Mouse (Mus musculus) inflammation-experienced regulatory T-cells, adult 16 weeks (primary cell): ENCODE data around the gene Rpl6. TPM values are rescaled to one million over a fixed set of nuclear protein-coding genes. Genes with fewer than 3 reads are reported as not detected.

ENCODE experiments used
- polyA plus RNA-seq: library from polyadenylated mRNA; unstranded; fragments of 100-300 nt; shearing (Covaris generic); gene quantifications from one replicate; pipeline ENCODE4 v1.2.1, GENCODE M21; 2017

Gene Rpl6
- 751 TPM for polyA plus RNA-seq

DNA sequence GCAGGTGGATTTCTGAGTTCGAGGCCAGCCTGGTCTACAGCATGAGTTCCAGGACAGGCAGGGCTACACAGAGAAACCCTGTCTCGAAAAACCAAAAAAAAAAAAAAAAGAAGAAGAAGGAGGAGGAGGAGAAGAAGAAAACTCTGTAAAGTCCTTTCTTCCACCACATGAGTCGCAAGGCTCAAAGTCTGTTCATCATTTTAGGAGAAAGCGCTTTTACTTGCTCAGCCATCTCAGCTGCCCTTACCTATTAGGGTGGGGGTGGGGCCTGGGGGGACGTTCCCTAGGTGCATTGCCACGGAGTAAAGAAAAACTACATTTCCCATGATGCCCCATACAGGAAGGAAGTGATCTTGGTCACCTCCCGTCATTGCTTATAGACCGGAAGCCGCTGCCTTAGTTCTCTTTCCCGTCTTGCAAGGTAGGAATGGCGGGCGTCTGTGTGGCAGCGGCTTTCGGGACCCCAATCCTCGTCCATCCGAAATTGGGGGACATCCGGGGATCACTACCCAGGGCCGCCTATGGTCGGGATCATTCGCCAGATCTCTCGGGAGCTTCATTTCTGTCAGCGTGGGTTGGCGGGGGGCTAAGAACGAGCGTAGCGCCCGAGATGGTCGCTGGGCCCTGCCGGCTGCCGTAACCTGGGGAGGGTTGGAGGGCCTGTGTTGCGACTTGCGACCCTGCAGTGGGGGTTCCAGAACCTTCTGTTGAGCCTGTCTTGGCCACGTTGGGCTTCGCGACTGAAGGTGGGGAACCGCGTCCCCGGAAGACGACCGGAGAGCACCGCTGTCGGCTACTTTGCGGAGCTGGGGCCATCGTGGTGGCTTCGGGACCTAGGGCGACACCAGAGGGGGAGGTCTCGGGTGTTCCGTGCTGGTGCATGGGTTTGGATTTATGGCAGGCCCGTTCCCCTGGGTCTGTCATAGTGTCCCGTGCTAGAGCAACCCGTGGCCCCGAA is at the start of gene Rpl6:
Rpl6 (plus strand) TSS at position 350 of the 958 bp plus-strand sequence.

DNA sequence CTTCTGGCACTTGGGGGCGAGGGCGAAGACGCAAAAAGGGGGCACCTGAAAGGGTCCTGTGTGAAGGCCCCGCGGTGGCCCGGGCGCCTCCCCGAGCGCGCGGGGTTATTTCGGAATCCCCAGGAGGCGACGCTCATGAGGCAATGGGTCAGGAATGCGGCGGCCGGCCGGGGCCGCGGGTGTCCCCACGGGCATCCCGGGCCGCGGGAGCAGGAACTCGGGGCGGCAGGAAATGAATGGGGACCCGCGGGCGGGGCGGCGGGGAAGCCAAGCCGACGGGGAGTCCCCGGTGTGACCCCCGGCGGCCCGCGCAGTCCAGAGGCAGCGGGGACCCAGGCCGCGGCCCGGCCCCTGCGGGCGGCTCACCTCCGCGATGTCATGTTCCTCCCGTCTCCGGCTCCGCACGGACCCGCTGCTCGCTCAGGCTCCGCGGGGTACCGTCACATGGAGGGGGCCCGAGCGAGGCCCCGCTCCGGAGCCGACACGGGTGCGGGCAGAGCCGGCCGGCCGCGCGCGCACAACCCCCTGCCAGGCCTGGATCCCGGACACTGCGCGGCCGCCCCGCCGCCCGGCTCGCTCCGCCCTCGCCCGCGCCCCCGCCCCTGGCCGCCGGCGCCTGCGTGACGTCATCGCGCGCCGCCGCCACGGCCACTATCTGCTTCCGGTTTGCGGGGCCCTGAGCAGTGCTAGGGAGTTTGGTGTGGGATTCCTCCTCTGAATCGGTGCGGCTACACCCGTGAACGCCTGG is 13.3 kb upstream of the Rpl6 start, which contains the start of gene Ptpn11:
Ptpn11 (minus strand) TSS at position 562 of the 748 bp plus-strand sequence.

DNA sequence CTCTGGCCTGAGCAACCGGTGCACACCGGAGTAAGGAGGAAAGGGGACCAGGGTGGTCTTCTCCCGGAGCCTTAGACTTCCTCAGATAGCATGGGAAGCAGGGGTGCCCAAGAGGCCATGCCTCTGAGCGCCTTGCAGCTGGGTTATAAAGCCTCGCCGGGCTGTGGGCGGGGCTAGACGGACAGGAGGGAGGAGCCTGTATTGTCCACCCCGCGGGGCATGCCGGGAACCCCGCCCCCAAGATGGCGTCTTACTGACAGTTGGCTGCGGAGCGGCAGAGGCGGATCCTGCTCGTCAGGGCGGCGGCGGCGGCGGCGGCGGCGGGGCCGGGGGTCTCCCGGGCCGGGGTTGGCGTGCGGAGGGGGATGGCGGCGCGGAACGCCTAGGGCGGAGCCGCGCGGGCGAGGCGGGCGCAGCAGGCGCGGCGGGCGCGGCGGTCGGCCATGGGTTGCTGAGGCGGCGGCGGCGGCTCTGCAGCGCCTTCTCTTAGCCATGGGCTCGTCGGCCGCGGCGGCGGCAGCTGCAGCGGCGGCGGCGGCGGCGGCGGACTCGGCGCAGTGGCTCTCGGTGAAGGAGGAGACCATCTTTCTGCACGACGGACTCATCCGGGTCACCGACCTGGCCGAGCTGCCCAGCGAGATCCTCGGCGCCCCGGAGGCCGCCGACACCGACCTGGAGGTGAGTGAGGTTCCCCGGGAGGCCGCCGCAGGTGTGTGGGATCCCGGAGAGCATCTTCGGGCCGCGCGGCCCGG is 15.9 kb downstream of the Rpl6 start, which contains the start of gene Hectd4:
Hectd4 (plus strand) TSS at position 240 of the 752 bp plus-strand sequence.

Other genes with a start within 250 kb of the Rpl6 start
- not detected for gene Rph3a, start 194.4 kb upstream of the Rpl6 start, polyA plus RNA-seq
- 14.6 TPM for gene Ptpn11, start 13.1 kb upstream of the Rpl6 start, polyA plus RNA-seq
- gene Hectd4, start 15.7 kb downstream of the Rpl6 start, polyA plus RNA-seq = 4.8 TPM
- 65.5 TPM for gene Trafd1, start 181.2 kb downstream of the Rpl6 start, polyA plus RNA-seq
- gene Naa25, start 193.5 kb downstream of the Rpl6 start, polyA plus RNA-seq = 48.6 TPM
- 1.2 TPM for gene Tmem116, start 247.4 kb downstream of the Rpl6 start, polyA plus RNA-seq
- 65.8 TPM for gene Erp29, start 248.0 kb downstream of the Rpl6 start, polyA plus RNA-seq